Mouse (Mus musculus): Measurements from ENCODE around the gene Kif17. TPM values are rescaled to one million over a fixed set of nuclear protein-coding genes. Genes with fewer than 3 reads are reported as not detected.

Kif17 gene
- total and polyA plus RNA-seq, 3 experiments: 0.54 to 2.5 TPM; not detected in 1

- TF ChIP-seq MAX (IDR thresholded peaks at IDR 0.05; ENCODE audit: low read length) (no peak), GATA1 (IDR thresholded peaks at IDR 0.05; ENCODE audit: low read depth, low read length) (no peak), GABPA (IDR thresholded peaks at IDR 0.05; ENCODE audit: low read depth, low read length) (no peak), RCOR1 (IDR thresholded peaks at IDR 0.05; ENCODE audit: low read depth, low read length) (no peak), ZC3H11A (IDR thresholded peaks at IDR 0.05; ENCODE audit: low read depth, low read length) (no peak), MEF2A (IDR thresholded peaks at IDR 0.05; ENCODE audit: extremely low read depth, insufficient replicate concordance, low read depth, low read length, poor library complexity, severe bottlenecking) (no peak), RAD21 (IDR thresholded peaks at IDR 0.05; ENCODE audit: low read depth, low read length) (no peak), JUND (IDR thresholded peaks at IDR 0.05; ENCODE audit: low read depth, low read length) (no peak), NRF1 (IDR thresholded peaks at IDR 0.05; ENCODE audit: insufficient read depth, low read depth, low read length, poor library complexity, severe bottlenecking) (no peak), ELF1 (IDR thresholded peaks at IDR 0.05; ENCODE audit: low read depth, low read length) (no peak), MXI1 (IDR thresholded peaks at IDR 0.05; ENCODE audit: low read depth, low read length) (no peak), CHD2 (IDR thresholded peaks at IDR 0.05; ENCODE audit: low read length) (no peak), TAL1 (IDR thresholded peaks at IDR 0.05; ENCODE audit: low read length) (no peak), TCF12 (IDR thresholded peaks at IDR 0.05; ENCODE audit: low read depth, low read length) (no peak)
- H3K36me3 ChIP-seq (ENCODE audit: control insufficient read depth in 1 of 2, insufficient read depth in 2 of 2, low read length in 2 of 2): peaks cover 11 to 36% of the 10 kb centered on the region in 2 experiments
- no peaks in the 10 kb centered on the region for H3K27me3 ChIP-seq (ENCODE audit: control insufficient read depth in 1 of 2, insufficient read depth in 2 of 2, low read length in 2 of 2)
- H3K79me2 ChIP-seq (ENCODE audit: control insufficient read depth, insufficient read depth, low read length, poor library complexity): peaks cover 18% of the 10 kb centered on the region
- no peak overlapping the region for H3K4me3 ChIP-seq (ENCODE audit: control insufficient read depth in 1 of 2, insufficient read depth in 1 of 2, low read depth in 2 of 2, low read length in 2 of 2)
- H3K9ac ChIP-seq (ENCODE audit: control insufficient read depth, low read depth, low read length, poor library complexity, severe bottlenecking): no peak overlapping the region
- H3K9me3 ChIP-seq (replicated peaks; ENCODE audit: insufficient read depth, low read length): no peaks in the 10 kb centered on the region
- H3K4me1 ChIP-seq (ENCODE audit: control insufficient read depth in 1 of 2, insufficient read depth in 2 of 2, low read length in 2 of 2): peaks cover 3 to 8% of the 10 kb centered on the region in 2 experiments
- no peak for DNase-seq (ENCODE audit: low read depth, low spot score)
- no peak overlapping the region for H3K27ac ChIP-seq (ENCODE audit: control insufficient read depth, low read depth, low read length)
These were observed 26.6 kb upstream of the Kif17 start for GRCm38 (mm10) chr4:138223623-138224022.

- no peak overlapping the region for H3K9ac ChIP-seq (ENCODE audit: control insufficient read depth, low read depth, low read length, poor library complexity, severe bottlenecking)
- H3K9me3 ChIP-seq (replicated peaks; ENCODE audit: insufficient read depth, low read length): no peaks in the 10 kb centered on the region
- H3K79me2 ChIP-seq (ENCODE audit: control insufficient read depth, insufficient read depth, low read length, poor library complexity): no peaks in the 10 kb centered on the region
- peaks cover 0 to 10% of the 10 kb centered on the region in 2 experiments; a peak in 3 of 4 replicates for H3K4me1 ChIP-seq (ENCODE audit: control insufficient read depth in 1 of 2, insufficient read depth in 2 of 2, low read length in 2 of 2)
- no peak overlapping the region for H3K4me3 ChIP-seq (ENCODE audit: control insufficient read depth in 1 of 2, insufficient read depth in 1 of 2, low read depth in 2 of 2, low read length in 2 of 2)
- H3K36me3 ChIP-seq (ENCODE audit: control insufficient read depth in 1 of 2, insufficient read depth in 2 of 2, low read length in 2 of 2): peaks cover 3 to 7% of the 10 kb centered on the region in 2 experiments; a peak in 2 of 4 replicates
- no peak for TF ChIP-seq ELF1 (IDR thresholded peaks at IDR 0.05; ENCODE audit: low read depth, low read length)
- no peak for TF ChIP-seq MYC (IDR thresholded peaks at IDR 0.05; ENCODE audit: low read depth, low read length)
- no peak for TF ChIP-seq JUND (IDR thresholded peaks at IDR 0.05; ENCODE audit: low read depth, low read length)
- TF ChIP-seq ZMIZ1 (IDR thresholded peaks at IDR 0.05; ENCODE audit: low read depth, low read length): no peak
- TF ChIP-seq MXI1 (IDR thresholded peaks at IDR 0.05; ENCODE audit: low read depth, low read length): no peak
- no peak for TF ChIP-seq USF1 (IDR thresholded peaks at IDR 0.05; ENCODE audit: low read depth, low read length)
- TF ChIP-seq EP300 (IDR thresholded peaks at IDR 0.05; ENCODE audit: low read depth in 1 of 2, low read length in 2 of 2): no peak
- no peak for TF ChIP-seq POLR2AphosphoS2 (IDR thresholded peaks at IDR 0.05; ENCODE audit: low read length)
- H3K27ac ChIP-seq (ENCODE audit: control insufficient read depth, low read depth, low read length): no peak overlapping the region
- no peak for DNase-seq (ENCODE audit: low read depth, low spot score)
- no peaks in the 10 kb centered on the region for H3K27me3 ChIP-seq (ENCODE audit: control insufficient read depth in 1 of 2, insufficient read depth in 2 of 2, low read length in 2 of 2)
These were observed 3.2 kb upstream of the Kif17 start for GRCm38 (mm10) chr4:138246756-138247665.

Data from MEL (cell line).